Mouse (Mus musculus) ES-Bruce4 (cell line): ENCODE measurements around the gene Taar2. TPM values are rescaled to one million over a fixed set of nuclear protein-coding genes. Genes with fewer than 3 reads are reported as not detected.

Source experiments
- H3K27ac ChIP-seq: 2 replicates; pipeline ENCODE4 v1.5.1; 2012; ENCODE audit warnings: low read length, inconsistent platforms; ENCODE audit not compliant: insufficient read depth
- H3K27me3 ChIP-seq: 2 replicates; pipeline ENCODE4 v1.6.1; 2012; ENCODE audit warnings: mild to moderate bottlenecking, low read length, inconsistent platforms; ENCODE audit not compliant: control insufficient read depth, poor library complexity, insufficient read depth, severe bottlenecking
- H3K36me3 ChIP-seq: 2 replicates; pipeline ENCODE4 v1.6.1; 2012; ENCODE audit warnings: inconsistent platforms, mild to moderate bottlenecking, low read length, moderate library complexity; ENCODE audit not compliant: control insufficient read depth, poor library complexity, insufficient read depth, severe bottlenecking
- H3K4me1 ChIP-seq: one replicate; pipeline ENCODE4 v1.8.1; 2011; ENCODE audit warnings: low read length; ENCODE audit not compliant: control insufficient read depth, insufficient read depth
- H3K4me3 ChIP-seq: 2 replicates; pipeline ENCODE4 v1.5.1; 2011; ENCODE audit warnings: low read depth, mild to moderate bottlenecking, low read length
- H3K9ac ChIP-seq: 2 replicates; pipeline ENCODE4 v1.6.1; 2012; ENCODE audit warnings: low read depth, mild to moderate bottlenecking, inconsistent platforms; ENCODE audit not compliant: poor library complexity, severe bottlenecking
- H3K9me3 ChIP-seq: replicated peaks from 2 replicates; pipeline ENCODE4 v1.6.1; 2012; ENCODE audit warnings: mild to moderate bottlenecking, low read length, inconsistent platforms; ENCODE audit not compliant: control insufficient read depth, poor library complexity, insufficient read depth, severe bottlenecking
- CTCF ChIP-seq: IDR thresholded peaks from one replicate; pipeline ENCODE4 v1.8.1; 2011; ENCODE audit warnings: low read depth, low read length
- EP300 ChIP-seq: IDR thresholded peaks from 2 replicates; pipeline ENCODE4 v1.6.1; 2011; ENCODE audit warnings: low read depth, low read length; ENCODE audit not compliant: insufficient read depth
- POLR2A ChIP-seq: IDR thresholded peaks from one replicate; pipeline ENCODE4 v1.8.1; 2011; ENCODE audit warnings: low read length; ENCODE audit not compliant: insufficient read depth
- polyA plus RNA-seq: library from polyadenylated mRNA; stranded (reverse); fragments of >200 nt; gene quantifications from 2 replicates; pipeline ENCODE4 v1.2.4, GENCODE M21; 2011; ENCODE audit warnings: low read depth; ENCODE audit not compliant: missing spikeins, insufficient read depth, insufficient read length

The Taar2 gene
- polyA plus RNA-seq, 1 experiment, result not detected

DNA sequence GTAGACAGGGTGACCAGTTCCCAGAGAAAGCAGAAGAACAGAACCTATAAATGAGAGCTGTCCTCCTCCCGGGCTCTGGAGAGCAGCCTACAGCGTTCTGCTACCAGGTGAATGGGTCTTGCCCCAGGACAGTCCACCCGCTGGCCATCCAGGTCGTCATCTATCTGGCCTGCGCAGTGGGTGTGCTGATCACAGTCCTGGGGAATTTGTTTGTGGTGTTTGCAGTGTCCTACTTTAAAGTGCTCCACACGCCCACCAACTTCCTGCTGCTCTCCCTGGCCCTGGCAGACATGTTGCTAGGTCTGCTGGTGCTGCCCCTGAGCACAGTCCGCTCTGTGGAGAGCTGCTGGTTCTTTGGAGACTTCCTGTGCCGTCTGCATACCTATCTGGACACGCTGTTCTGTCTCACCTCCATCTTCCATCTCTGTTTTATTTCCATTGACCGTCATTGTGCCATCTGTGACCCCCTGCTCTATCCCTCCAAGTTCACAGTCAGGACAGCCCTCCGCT, 32.3 kb downstream of the Taar2 start, which contains the start of gene Taar5:
TSS of gene Taar5 (plus strand) at position 51 of the 510 bp plus-strand sequence.
- Histone ChIP-seq H3K36me3 (no peaks in the 10 kb centered on the region), H3K27me3 (no peaks in the 10 kb centered on the region), H3K4me1 (no peaks in the 10 kb centered on the region), H3K9ac (no peak within 1 kb of the TSS), H3K9me3 (no peaks in the 10 kb centered on the region), H3K27ac (no peak within 1 kb of the TSS), H3K4me3 (no peak within 1 kb of the TSS)
- TF ChIP-seq CTCF, result no peak
- TF ChIP-seq POLR2A, result no peak
- no peak for TF ChIP-seq EP300

- Histone ChIP-seq H3K27ac (no peak overlapping the region), H3K9me3 (no peaks in the 10 kb centered on the region), H3K9ac (no peak overlapping the region), H3K36me3 (no peaks in the 10 kb centered on the region), H3K4me1 (no peaks in the 10 kb centered on the region), H3K4me3 (no peak overlapping the region), H3K27me3 (no peaks in the 10 kb centered on the region)
- TF ChIP-seq CTCF, result no peak
Measured at GRCm38 (mm10) chr10:23971256-23971655, 32.9 kb downstream of the Taar2 start.

DNA sequence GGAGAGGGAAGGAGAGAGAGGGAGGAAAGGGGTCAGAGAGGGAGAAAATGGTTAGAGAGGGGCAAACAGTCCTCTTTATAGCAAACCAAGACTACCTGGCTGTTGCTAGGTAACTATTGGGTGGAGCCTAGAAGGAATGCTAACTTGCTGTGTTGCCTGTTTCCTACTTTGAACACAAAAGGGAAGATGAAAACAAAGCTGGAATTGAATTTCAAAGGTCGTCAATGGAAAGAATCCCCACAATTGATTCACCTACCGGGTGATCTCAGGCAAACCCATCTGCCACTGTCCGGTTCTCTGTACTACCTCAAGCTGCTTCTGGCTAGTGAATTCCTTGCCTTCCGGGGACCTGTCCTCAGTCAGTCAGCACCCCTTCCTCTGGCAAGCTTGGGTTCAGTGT, 39.6 kb downstream of the Taar2 start:
- no peak overlapping the region for H3K27ac ChIP-seq
- TF ChIP-seq CTCF, result no peak
- TF ChIP-seq EP300, result peak; percentile 63
- no peak for TF ChIP-seq POLR2A
- H3K4me1 ChIP-seq, result no peaks in the 10 kb centered on the region
- H3K27me3 ChIP-seq, result no peaks in the 10 kb centered on the region
- H3K9ac ChIP-seq, result no peak overlapping the region
- H3K36me3 ChIP-seq, result no peaks in the 10 kb centered on the region
- H3K4me3 ChIP-seq, result no peak overlapping the region
- no peaks in the 10 kb centered on the region; the same call in 1 of the 2 replicates for H3K9me3 ChIP-seq

DNA sequence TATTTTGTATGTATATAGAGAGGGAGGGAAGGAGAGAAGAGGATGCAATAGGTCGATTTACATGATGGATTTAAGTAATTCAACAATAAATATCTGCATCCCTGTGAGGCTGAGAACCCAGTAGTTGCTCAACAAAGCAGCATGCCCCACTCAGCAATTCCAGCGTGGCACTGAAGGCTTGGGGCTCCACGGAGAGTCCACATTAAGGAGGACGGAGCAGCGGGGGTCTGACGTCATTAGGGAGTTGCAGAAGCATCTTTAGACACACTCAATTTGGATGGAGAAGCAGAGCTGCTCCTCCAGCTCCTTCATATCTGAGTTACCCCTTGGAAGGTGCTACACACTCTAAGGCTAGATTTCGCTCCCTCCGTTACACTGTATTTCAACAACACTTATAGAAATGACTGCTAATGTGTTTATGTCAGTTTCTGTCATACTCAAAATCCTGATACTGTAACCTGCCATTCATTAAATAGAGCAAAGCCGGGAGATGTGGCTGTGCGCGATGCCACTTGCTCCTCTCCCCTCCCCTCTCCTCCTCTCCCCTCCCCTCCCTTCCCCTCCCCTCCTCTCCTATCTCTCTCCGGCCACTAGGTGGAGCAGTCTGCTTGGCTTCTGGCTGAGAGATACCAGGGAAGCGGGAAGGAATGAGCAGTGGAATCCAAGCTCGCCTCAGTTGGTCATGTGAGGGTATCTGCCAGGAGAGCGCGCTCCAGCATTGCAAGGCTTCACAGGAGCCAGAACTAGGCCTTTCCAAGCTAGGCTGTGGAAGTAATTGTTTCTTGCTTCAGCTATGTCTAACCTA, 40.7 kb downstream of the Taar2 start:
- no peak overlapping the region for H3K4me3 ChIP-seq
- no peaks in the 10 kb centered on the region; the same call in 1 of the 2 replicates for H3K9me3 ChIP-seq
- H3K9ac ChIP-seq, result no peak overlapping the region
- no peaks in the 10 kb centered on the region for H3K36me3 ChIP-seq
- H3K27ac ChIP-seq, result no peak overlapping the region
- TF ChIP-seq POLR2A, result no peak
- TF ChIP-seq EP300, result peak; percentile 51; the same call in 1 of the 2 replicates
- TF ChIP-seq CTCF, result peak; percentile 94
- no peaks in the 10 kb centered on the region for H3K4me1 ChIP-seq
- H3K27me3 ChIP-seq, result no peaks in the 10 kb centered on the region

DNA sequence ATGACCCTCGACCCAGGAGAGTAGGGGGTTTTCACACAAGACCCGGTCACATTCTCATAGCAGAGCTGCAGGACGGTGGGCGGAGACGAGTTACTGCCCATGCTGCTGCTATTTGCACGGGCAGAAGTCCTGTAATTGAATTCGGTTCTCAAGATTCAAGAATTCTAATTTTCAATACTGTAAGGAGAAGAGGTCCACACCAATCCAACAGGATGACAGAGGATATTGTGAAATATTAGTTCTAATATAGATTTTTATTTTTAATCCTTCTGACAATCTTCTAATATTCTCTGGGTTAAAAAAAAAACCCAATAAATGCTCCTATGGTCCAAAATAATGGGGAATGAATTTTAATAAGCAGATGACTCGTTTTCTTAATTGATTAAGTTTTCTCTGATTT, 47.2 kb downstream of the Taar2 start, which contains the start of gene Taar6:
TSS of gene Taar6 (minus strand) at position 101 of the 400 bp plus-strand sequence.
- H3K9ac ChIP-seq, result no peak within 1 kb of the TSS
- TF ChIP-seq CTCF (no peak), POLR2A (no peak), EP300 (no peak)
- H3K9me3 ChIP-seq, result no peaks in the 10 kb centered on the region; the same call in 1 of the 2 replicates
- no peak within 1 kb of the TSS for H3K27ac ChIP-seq
- no peaks in the 10 kb centered on the region for H3K27me3 ChIP-seq
- H3K36me3 ChIP-seq, result no peaks in the 10 kb centered on the region
- H3K4me1 ChIP-seq, result no peaks in the 10 kb centered on the region
- H3K4me3 ChIP-seq, result no peak within 1 kb of the TSS

- no peaks in the 10 kb centered on the region for H3K27me3 ChIP-seq
- no peak overlapping the region for H3K4me3 ChIP-seq
- H3K9ac ChIP-seq, result no peak overlapping the region
- TF ChIP-seq CTCF, result no peak
- no peak for TF ChIP-seq POLR2A
- no peak for TF ChIP-seq EP300
- H3K36me3 ChIP-seq, result no peaks in the 10 kb centered on the region
- H3K9me3 ChIP-seq, result no peaks in the 10 kb centered on the region; the same call in 1 of the 2 replicates
- no peak overlapping the region for H3K27ac ChIP-seq
- no peaks in the 10 kb centered on the region for H3K4me1 ChIP-seq
Measured at GRCm38 (mm10) chr10:23986419-23986818, 48.0 kb downstream of the Taar2 start.

Other genes starting within 250 kb of the Taar2 start
- 316 and 459 TPM in 2 replicates for gene Rps12, start 151.3 kb upstream of the Taar2 start, polyA plus RNA-seq
- gene Slc18b1, start 141.6 kb upstream of the Taar2 start, polyA plus RNA-seq, result 2.9 and 3.4 TPM in 2 replicates
- not detected in 2 replicates for gene Vnn3, start 87.1 kb upstream of the Taar2 start, polyA plus RNA-seq
- 13.0 and 13.5 TPM in 2 replicates for gene Vnn1, start 43.9 kb upstream of the Taar2 start, polyA plus RNA-seq
- gene Taar1, start 18.2 kb upstream of the Taar2 start, polyA plus RNA-seq, result not detected in 2 replicates
- not detected in 2 replicates for gene Taar3, start 11.0 kb downstream of the Taar2 start, polyA plus RNA-seq
- not detected in 2 replicates for gene Taar4, start 21.9 kb downstream of the Taar2 start, polyA plus RNA-seq
- gene Taar5, start 32.1 kb downstream of the Taar2 start, polyA plus RNA-seq, result not detected in 2 replicates
- gene Taar6, start 47.1 kb downstream of the Taar2 start, polyA plus RNA-seq, result not detected in 2 replicates
- gene Taar7a, start 54.9 kb downstream of the Taar2 start, polyA plus RNA-seq, result not detected in 2 replicates
- not detected in 2 replicates for gene Taar7b, start 61.4 kb downstream of the Taar2 start, polyA plus RNA-seq
- gene Taar7d, start 88.7 kb downstream of the Taar2 start, polyA plus RNA-seq, result not detected in 2 replicates
- gene Taar7e, start 99.0 kb downstream of the Taar2 start, polyA plus RNA-seq, result not detected in 2 replicates
- not detected in 2 replicates for gene Taar7f, start 110.9 kb downstream of the Taar2 start, polyA plus RNA-seq
- not detected in 2 replicates for gene Taar8a, start 137.9 kb downstream of the Taar2 start, polyA plus RNA-seq
- not detected in 2 replicates for gene Taar8b, start 153.7 kb downstream of the Taar2 start, polyA plus RNA-seq
- not detected in 2 replicates for gene Taar8c, start 163.3 kb downstream of the Taar2 start, polyA plus RNA-seq
- not detected in 2 replicates for gene Taar9, start 171.0 kb downstream of the Taar2 start, polyA plus RNA-seq
- gene Stx7, start 210.7 kb downstream of the Taar2 start, polyA plus RNA-seq, result 78.3 and 99.4 TPM in 2 replicates